Mouse (Mus musculus) heart, postnatal 0 days (tissue): ENCODE data around the gene Taf3.

Source experiments
- CTCF ChIP-seq: IDR thresholded peaks from 2 replicates; pipeline ENCODE4 v1.5.1; 2016; ENCODE audit warnings: antibody characterized with exemption, control low read depth, low read depth
- EP300 ChIP-seq: IDR thresholded peaks from 2 replicates; pipeline ENCODE4 v1.6.1; 2016; ENCODE audit warnings: antibody characterized with exemption, low read depth

DNA sequence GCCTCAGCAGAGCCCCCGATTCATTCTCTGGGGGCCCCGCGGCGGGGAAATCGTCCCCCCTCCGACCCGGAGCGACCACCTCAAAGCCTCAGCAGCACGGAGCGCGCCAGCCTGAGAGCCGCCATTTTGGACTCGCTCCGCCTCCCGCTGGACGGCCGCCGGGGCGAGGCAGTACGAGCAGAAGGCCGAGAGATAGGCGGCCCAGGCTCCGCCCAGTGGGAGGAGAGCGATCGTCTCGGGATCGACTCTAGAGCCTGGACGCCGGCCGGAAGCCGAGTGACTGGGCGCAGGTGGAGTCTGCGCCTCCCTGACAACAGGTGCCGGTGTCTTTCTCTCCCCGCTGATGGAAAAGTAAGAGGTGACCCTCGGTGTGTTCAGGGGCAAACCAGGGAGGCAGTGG lies at the start of gene Taf3:
- TF ChIP-seq EP300 (no peak), CTCF (no peak)
